Mouse (Mus musculus) cerebellum, postnatal 4 days (tissue): ENCODE data around the gene Camk1g.
A peak's percentile ranks its signal among the peaks of the same experiment; 100 is the strongest.

Experiments used
- DNase-seq, 2 experiments: peaks; one replicate each; pipeline ENCODE4 v3.0.0; 2022; ENCODE audit warnings: low spot score in 2 of 2, mixed read lengths in 1 of 2

Gene Camk1g

DNA sequence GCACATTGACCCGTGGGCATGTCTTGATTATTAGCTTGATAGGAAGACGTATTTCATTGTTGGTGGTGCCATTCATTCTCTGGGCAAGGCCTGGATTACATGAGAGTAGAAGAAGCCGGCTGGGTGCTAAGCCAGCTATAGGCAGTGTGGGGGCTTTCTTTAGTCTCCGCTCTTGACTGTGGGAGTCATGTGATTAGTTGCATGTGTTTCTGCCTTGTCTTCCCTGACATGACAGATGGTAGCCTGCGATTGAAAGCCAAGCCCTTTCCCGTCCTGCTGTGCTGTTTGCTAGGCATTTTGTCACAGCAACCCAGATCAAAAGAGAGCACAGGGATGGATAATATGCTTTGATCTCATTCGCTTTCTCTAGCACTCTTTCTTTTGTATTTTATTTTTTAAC lies 64.7 kb downstream of the Camk1g start:
- peak in 1 of 2 experiments; percentile 22 for DNase-seq

DNA sequence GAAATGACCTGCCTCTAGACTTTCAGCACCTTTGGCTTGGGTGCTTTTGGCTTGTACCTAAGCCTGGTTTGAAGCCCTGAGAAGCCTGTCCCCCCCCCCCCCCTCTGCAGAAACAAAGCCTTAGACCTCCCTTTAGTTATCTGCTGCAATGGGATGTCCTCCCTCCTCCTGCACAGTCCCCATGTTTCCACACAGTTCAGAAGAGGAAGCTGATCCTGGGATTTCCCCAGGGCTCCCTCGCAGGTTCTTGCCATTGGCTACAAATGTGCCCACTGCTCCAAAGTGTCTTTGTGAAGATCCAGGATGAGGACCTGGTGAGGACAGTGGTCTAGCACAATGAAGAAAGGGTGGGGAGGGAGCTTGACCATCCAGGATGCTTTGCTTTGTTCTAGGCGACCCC lies 67.0 kb downstream of the Camk1g start:
- no peak for DNase-seq

DNA sequence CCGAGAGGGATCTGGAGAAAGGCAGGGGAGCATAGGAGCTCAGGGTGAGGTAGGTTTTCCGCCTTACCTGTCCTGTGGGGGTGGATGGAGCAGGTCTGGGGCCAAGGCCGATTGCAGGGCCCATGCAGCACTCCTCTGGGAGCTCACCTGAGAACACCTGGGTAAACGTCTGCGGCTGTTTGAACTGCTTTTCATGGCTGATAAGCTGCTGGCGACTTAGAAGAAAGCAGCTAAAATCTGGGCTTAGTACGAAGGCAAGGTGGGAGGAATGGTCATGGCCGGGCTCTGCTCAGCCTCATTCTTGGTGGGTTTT lies 68.0 kb downstream of the Camk1g start:
- no peak for DNase-seq

DNA sequence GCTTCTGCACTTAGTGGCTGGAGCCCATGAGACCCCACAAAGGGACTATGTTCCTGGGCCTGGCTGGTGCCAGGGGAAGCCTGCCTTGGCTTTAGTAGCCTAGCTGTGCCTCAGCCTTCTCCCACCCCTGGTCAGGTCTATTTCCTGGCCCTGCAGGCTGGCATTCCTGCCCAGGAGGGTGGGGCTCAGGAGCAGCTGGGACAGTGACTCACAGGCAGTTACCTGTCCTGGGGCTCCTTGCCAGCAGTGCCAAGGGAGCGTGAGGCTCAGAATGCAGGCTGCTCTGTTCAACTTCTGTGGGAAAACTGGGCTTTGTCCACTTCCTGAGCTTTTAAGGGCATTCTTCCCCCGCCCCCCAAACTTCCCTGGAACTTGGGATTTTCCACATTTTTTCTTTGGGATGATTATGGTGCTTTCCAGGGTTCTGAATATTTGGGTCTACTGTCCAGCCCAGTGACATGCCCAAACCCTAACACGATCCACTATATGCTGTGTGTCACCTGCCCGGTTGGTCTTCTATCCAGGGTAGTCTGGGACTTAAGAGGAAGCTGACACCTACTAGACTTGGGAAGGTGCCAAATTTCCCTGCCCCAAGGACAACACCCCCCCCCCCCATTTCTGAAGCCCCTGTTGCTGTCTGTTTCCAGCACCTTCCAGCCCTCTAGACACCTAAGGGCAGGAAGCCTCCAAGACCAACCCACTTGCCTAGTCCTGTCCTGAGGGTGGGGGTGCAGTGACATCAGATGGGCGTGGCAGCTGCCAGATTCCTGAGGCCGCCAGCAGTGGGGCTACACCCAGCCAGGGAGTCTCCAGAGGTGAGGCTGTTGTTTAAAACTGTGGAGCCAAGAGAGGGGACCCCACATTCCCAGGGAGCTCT lies 68.6 kb downstream of the Camk1g start:
- DNase-seq, result no peak

DNA sequence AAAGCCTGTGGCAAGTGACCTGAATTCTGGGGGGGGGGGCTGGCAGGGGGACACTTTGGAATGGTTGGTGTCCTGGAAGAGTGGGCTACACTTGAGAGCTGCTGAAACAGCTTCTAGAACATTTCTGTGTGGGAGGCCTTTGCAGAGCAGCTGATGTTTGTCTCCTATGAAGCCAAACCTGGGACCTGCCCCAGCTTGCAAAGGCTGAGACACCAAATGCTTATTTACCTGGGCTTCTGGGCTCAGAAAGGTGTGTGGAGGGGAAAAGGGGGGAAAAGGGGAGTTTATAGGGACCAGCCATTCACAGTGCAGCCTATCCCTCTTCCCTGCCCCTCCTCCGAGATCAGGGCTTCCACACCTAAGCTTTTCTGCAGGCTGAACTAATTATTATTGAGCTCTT lies 70.1 kb downstream of the Camk1g start:
- DNase-seq, result no peak

DNA sequence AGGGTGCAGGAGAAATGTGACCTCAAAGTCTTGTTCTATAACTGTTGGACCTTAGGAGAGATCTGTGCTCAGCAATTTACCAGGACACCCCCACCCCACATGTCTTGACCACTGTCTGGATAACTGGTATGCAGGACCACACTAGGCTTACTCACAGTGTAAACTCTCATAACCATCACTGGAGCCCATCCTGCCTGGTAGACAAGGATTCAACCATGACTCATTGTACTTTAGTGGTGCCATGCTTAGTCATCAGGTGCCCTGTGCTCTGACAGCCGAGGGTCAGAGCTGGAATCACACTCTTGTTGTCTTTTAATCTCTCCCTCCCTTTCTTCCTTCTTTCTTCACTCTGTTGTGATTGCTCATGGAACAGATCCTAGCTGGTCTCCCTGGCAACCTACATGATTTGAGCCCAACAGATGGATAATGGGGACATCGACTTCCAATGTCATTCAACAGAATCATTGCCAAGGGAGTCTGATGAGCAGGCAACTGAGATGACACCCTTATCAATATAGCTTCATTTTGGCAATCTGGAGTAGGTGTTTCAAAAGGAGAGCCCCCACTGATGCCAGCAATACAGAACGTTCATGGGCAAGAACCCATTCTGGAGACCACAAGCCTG lies 71.8 kb downstream of the Camk1g start:
- DNase-seq, result no peak
